Mouse (Mus musculus) testis, adult 2 months (tissue): ENCODE measurements around the gene Pms1. TPM values are rescaled to one million over a fixed set of nuclear protein-coding genes. Genes with fewer than 3 reads are reported as not detected.
"Not testable (repeated sequence)": the region's sequence is repeated elsewhere in the genome, so short reads cannot be mapped to it uniquely, and the experiment has no call there.

Source experiments
- H3K27ac ChIP-seq: fragments of 200-500 bp; 2 replicates; pipeline ENCODE4 v1.5.1; 2012; ENCODE audit warnings: low read depth, low read length; ENCODE audit not compliant: control insufficient read depth, insufficient read depth
- H3K27me3 ChIP-seq: fragments of 200-500 bp; 2 replicates; pipeline ENCODE4 v1.6.1; 2012; ENCODE audit warnings: mild to moderate bottlenecking, low read length, moderate library complexity; ENCODE audit not compliant: control insufficient read depth, insufficient read depth
- H3K36me3 ChIP-seq: fragments of 200-500 bp; 2 replicates; pipeline ENCODE4 v1.6.1; 2012; ENCODE audit warnings: mild to moderate bottlenecking, low read length; ENCODE audit not compliant: control insufficient read depth, insufficient read depth
- H3K4me1 ChIP-seq: fragments of 200-500 bp; 2 replicates; pipeline ENCODE4 v1.6.1; 2012; ENCODE audit warnings: low read length; ENCODE audit not compliant: control insufficient read depth, insufficient read depth
- H3K4me3 ChIP-seq: fragments of 200-500 bp; 2 replicates; pipeline ENCODE4 v1.5.1; 2012; ENCODE audit warnings: low read depth, mild to moderate bottlenecking, low read length, moderate library complexity, mixed read lengths; ENCODE audit not compliant: control insufficient read depth
- CTCF ChIP-seq: fragments of 200-500 bp; IDR thresholded peaks from 2 replicates; pipeline ENCODE4 v1.5.1; 2012; ENCODE audit warnings: low read depth, mild to moderate bottlenecking, inconsistent platforms, low read length, moderate library complexity; ENCODE audit not compliant: control insufficient read depth, insufficient read depth, insufficient replicate concordance
- POLR2A ChIP-seq: fragments of 200-500 bp; IDR thresholded peaks from 2 replicates; pipeline ENCODE4 v1.6.1; 2012; ENCODE audit warnings: low read depth, mild to moderate bottlenecking, inconsistent platforms, low read length, moderate library complexity; ENCODE audit not compliant: control insufficient read depth
- polyA plus RNA-seq: library from polyadenylated mRNA; depleted of rRNA; stranded (reverse); fragments of >200 nt; gene quantifications from 2 replicates; pipeline ENCODE4 v1.2.3, GENCODE M21; 2012

The Pms1 gene
- polyA plus RNA-seq, 1 experiment: 1.1 TPM

- Histone ChIP-seq H3K27me3 (no peaks in the 10 kb centered on the region), H3K4me1 (no peaks in the 10 kb centered on the region), H3K4me3 (no peak overlapping the region), H3K36me3 (no peaks in the 10 kb centered on the region; the same call in none of the 2 replicates), H3K27ac (no peak overlapping the region)
- TF ChIP-seq POLR2A (no peak), CTCF (no peak)
These were observed 26.4 kb upstream of the Pms1 start for GRCm38 (mm10) chr1:53323254-53323653.

DNA sequence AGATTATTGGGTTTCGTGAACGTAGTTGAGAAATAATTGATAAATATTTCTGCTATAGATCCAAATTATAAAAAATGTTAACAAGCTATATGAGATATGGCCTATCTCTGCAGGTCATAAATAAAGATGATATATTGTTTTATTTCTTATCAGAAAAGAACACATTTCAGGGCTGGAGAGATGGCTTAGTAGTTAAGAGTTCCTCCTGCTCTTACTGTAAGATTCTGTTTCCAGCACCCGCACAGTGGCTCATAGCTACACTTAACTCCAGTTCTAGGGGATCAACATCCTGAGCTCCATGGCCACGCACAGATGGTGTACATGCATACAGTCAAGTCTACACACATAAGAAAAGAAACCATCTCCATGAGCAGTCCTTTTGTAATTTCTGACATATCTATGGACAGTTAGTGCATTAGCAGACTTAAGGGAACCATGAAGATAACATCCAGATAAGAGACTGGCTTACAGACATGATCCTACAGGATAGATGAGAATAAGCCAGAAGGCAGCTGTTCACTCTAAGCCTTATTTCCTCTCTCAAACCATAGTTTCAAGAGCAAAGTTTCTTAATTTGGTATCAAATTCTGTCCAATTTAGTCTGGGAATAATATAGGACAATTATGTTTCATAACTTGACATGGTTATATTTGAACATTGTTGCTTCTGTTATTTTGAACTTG, 25.0 kb upstream of the Pms1 start:
- H3K36me3 ChIP-seq: no peaks in the 10 kb centered on the region; the same call in none of the 2 replicates
- no peak overlapping the region for H3K4me3 ChIP-seq
- no peaks in the 10 kb centered on the region for H3K4me1 ChIP-seq
- no peak for TF ChIP-seq CTCF
- TF ChIP-seq POLR2A: no peak
- H3K27me3 ChIP-seq: no peaks in the 10 kb centered on the region
- no peak overlapping the region for H3K27ac ChIP-seq

DNA sequence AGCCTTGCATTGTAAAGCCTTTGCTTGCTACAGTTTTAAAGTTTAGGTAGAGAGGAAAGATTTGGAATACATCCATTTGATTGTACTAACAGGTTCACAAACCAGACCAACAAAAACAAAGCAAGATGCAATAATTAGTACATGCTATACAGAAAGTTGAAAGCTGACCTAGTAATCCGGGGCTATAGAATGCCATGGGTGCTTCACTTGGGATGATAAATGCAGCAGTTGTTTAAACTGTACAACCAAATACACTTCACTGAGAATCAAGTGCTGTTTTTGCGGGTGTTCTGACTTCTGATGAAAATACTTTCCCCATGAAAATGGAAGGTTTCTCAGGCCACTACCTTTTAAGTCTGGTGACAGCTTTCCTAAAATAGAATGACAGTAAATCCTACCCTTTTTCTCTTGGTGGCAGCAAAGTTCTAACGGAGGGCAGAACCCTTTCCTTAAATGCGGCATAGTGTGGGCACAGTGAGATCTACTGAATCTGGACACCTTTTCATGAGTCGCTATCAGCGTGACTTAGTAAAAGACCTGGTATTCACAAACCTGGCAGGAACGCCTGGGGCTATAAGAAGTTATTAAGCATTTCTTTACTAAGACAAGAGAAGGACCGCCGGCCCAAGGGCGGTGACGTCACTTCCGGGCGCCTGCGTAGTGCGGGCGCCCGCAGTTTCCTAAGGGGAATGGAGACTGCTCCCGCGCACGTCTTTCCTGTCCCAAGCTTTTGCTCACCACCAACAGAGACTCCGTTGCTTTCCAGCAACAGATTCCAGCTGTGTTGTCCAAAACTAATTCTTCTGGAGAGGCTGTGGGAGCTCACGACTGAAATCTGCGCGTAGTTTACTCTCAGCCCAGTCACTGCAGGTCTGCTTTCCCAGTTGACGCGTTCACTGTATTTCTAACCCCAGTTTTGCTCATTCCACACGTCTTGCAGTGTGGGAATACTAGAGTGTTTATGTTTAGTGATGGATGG, 16.5 kb upstream of the Pms1 start, which contains the start of gene Osgepl1:
Gene Osgepl1, plus strand, starts transcription at position 636 of the 979 bp plus-strand sequence.
- Histone ChIP-seq H3K27me3 (no peaks in the 10 kb centered on the region), H3K4me3 (peak within 1 kb of the TSS; percentile 97), H3K36me3 (no peaks in the 10 kb centered on the region), H3K27ac (peak within 1 kb of the TSS; percentile 88), H3K4me1 (no peaks in the 10 kb centered on the region)
- TF ChIP-seq POLR2A (peak; percentile 70), CTCF (no peak)

GRCm38 (mm10) chr1:53300506-53300905, 3.7 kb upstream of the Pms1 start:
- no peaks in the 10 kb centered on the region for H3K36me3 ChIP-seq
- TF ChIP-seq POLR2A (no peak), CTCF (no peak)
- H3K4me3 ChIP-seq: no peak overlapping the region
- H3K27ac ChIP-seq: no peak overlapping the region
- no peaks in the 10 kb centered on the region for H3K27me3 ChIP-seq
- H3K4me1 ChIP-seq: no peaks in the 10 kb centered on the region

DNA sequence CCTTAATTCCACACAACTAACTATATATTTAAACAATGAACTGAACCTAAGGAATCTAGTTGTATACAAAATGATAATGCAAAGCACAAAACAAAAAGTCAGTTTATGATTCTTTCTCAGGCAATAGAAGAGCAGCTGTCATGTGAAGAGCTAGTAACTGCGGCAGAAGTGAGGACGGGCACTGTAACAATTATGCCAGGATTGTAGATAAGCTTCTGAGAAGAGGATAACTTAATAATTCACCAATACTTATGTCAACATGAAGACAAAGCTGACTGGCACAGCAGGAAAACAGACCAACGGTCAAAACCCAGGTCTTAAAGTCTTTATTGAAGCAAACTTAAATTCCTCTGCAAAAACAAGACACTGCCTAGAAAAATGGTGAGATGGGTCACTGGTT, 5.6 kb downstream of the Pms1 start:
- H3K27me3 ChIP-seq: no peaks in the 10 kb centered on the region
- TF ChIP-seq CTCF: no peak
- TF ChIP-seq POLR2A: no peak
- H3K4me1 ChIP-seq: no peaks in the 10 kb centered on the region
- H3K4me3 ChIP-seq: no peak overlapping the region
- no peaks in the 10 kb centered on the region for H3K36me3 ChIP-seq
- no peak overlapping the region for H3K27ac ChIP-seq

DNA sequence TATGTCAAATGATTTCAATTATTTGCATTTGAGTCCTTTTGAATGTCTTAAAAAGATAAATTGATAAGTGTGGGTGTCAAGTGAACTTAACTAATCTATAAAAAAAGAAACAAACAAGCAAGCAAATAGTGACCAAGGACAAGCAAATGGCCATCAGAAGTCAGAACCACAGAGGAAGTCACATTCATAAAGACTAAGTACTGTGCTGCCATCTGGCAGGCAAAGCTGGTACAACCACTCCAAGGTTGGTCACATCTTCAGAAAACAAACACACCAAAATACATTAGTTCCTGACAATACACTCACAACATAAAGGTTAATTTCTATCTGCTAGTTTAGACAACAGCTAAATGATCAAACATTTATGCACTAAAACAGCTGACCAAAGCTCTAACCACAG, 24.2 kb downstream of the Pms1 start:
- H3K27ac ChIP-seq: no peak overlapping the region
- no peak overlapping the region for H3K4me3 ChIP-seq
- H3K36me3 ChIP-seq: no peaks in the 10 kb centered on the region
- TF ChIP-seq CTCF: no peak
- no peak for TF ChIP-seq POLR2A
- no peaks in the 10 kb centered on the region for H3K27me3 ChIP-seq
- no peaks in the 10 kb centered on the region for H3K4me1 ChIP-seq

GRCm38 (mm10) chr1:53269901-53270300, 26.9 kb downstream of the Pms1 start:
- Histone ChIP-seq H3K4me1 (no peaks in the 10 kb centered on the region), H3K27me3 (no peaks in the 10 kb centered on the region), H3K27ac (no peak overlapping the region), H3K4me3 (no peak overlapping the region), H3K36me3 (no peaks in the 10 kb centered on the region)
- TF ChIP-seq POLR2A: no peak
- TF ChIP-seq CTCF: no peak

GRCm38 (mm10) chr1:53264958-53265612, 31.7 kb downstream of the Pms1 start:
- not testable (repeated sequence) for H3K36me3 ChIP-seq, H3K4me1 ChIP-seq, H3K4me3 ChIP-seq, H3K27ac ChIP-seq, H3K27me3 ChIP-seq
